Mouse (Mus musculus): Measurements from ENCODE around the gene Ehhadh. TPM values are rescaled to one million over a fixed set of nuclear protein-coding genes. Genes with fewer than 3 reads are reported as not detected.
A peak's percentile ranks its signal among the peaks of the same experiment; 100 is the strongest.
"Not testable (repeated sequence)": the region's sequence is repeated elsewhere in the genome, so short reads cannot be mapped to it uniquely, and the experiment has no call there.

Ehhadh gene
- total RNA-seq, 2 experiments from 2014 or later, result 6.1 to 7.6 TPM

DNA sequence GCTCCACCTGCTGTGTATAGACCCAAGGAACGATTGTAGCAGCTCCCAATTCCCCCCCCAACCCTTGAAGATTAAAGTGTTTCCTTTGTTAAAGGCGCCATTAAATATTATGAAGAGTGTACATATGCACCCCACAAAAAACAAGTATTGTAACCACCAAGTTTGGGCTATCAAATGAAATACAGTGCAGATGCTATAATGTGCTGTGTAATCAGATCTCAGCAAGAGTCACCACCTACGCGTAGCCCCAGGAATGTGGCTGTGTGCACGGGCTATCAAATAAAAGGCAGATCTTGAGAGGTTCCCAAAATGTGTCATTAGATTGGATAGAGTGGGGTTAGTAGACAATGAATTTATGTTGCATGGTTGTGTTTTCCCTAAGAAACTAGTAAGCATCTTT lies 7.5 kb upstream of the Ehhadh start:
- DNase-seq (ENCODE audit: low spot score), result no peak

GRCm38 (mm10) chr16:21794697-21795045 lies 7.1 kb upstream of the Ehhadh start:
- DNase-seq (ENCODE audit: low spot score), result no peak

DNA sequence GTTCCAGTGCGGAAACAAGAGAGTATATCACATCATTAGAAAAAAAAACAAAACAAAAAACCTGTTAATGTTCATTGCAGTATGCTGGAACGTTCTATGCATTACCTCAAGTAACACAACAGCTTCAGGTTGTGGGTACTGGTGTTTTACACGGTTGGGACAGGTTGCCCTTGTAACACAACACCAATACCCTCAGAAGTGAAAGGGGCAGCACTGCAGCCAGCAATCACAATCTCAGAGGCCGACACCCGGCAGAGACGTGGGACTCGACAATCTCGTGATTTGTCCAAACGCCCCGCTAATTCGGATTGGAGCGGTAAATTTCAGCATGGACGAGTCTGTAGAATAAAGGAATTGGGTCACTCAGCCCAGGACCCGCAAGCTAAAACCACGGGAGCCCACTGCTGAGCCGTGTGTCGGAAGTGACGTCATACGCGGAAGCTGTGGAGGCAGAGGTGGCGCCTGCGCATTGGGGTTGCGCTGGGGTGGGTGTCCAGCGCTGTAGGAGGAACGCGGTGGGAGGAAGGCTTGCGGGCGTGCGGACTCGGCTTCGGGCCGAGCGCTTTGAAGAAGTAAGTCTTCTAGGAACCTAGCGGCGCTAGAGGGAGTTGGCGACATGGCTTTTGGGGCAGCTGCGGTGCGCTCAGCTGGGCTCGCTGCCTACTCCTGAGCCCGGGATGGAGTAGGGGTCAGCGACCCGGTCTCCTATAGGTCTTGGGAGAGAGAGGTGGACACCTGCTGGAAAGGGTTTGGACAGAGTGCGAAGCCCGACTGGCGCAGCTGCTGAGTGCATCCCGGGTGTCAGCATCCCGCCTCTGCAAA lies 6.5 kb upstream of the Ehhadh start, which contains the start of gene Map3k13:
Gene Map3k13 (plus strand): TSS at position 472 of the 822 bp plus-strand sequence.
- DNase-seq (ENCODE audit: low spot score), result peak; percentile 92

DNA sequence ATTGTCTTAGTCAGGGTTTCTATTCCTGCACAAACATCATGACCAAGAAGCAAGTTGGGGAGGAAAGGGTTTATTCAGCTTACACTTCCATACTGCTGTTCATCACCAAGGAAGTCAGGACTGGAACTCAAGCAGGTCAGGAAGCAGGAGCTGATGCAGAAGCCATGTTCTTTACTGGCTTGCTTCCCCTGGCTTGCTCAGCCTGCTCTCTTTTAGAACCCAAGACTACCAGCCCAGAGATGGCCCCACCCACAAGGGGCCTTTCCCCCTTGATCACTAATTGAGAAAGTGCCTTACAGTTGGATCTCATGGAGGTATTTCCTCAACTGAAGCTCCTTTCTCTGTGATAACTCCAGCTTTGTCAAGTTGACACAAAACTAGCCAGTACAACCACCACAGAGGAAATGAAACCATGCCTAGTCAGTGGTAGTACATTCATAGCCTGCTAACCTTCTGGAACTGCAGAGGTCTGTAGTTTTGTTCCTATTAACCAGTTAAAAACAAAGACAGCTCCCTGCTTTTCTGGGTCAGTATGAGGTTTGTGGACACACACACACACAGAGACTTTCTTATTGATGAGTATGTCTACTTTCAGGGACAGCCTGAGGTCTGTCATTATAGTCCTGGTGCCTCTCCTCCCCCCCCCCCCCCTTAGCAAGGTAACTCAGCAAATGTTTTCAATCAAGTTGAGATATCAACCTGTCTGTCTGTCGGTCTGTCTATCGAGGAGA lies 5.6 kb upstream of the Ehhadh start:
- not testable (repeated sequence) for DNase-seq (ENCODE audit: low spot score)

GRCm38 (mm10) chr16:21791779-21792178 lies 4.2 kb upstream of the Ehhadh start:
- DNase-seq (ENCODE audit: low spot score), result no peak

DNA sequence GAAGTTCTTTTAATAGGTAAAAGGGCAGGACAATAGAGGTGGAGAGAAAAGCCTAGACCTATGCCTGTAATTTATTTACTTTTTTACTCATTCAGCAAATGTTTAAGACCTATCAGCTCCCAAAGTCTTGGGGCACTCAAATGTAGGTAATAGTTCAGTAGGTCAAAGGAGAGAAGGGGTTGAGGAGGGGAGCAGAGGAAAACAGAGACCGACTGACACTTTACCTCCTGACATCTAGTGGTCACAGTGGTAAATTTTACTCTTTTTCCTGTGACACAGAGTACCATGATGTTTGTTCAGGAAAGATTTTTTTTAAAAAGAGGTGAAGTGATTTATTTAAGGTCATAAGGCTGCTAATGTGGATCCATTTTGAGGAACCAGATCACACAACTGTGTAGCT lies 2.9 kb upstream of the Ehhadh start:
- no peak for DNase-seq (ENCODE audit: low spot score)

DNA sequence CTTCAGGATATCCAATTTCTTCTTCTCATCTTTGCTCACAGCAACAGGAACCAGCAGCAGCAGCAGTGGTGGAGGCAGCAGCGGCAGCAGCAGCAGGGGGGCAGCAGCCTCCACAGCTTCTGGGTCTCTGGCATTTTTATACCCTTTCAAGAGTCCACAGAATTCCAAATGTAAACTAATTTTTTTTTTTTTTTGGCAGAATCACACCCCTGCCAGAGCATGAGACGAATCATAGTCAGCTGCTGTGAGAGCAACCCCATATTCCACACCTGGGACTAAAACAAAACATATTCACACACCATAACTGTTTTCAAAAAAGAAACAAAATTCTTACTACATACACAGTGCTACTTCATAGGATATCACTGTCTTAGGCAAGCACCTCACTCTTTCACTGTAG lies 1.6 kb upstream of the Ehhadh start:
- no peak for DNase-seq (ENCODE audit: low spot score)

DNA sequence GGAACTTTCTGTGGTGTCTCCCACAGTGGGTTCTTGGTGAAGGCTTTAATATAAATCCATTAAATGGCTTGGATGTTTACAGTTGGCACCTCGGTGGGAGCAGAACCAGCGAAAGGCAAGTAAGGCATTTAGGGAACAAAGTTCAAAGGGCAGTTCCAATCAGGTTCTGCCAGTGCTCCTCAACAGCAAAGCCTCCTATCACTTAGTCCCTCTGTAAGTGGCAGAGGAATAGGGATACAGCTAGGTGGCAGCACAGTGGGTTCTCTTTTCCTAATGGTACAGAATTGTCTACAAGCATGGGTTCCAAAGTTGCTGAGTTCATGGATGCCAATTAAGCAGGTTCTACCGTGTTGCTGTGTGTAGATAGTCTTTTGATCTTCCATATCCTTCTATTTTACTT lies 974 bp upstream of the Ehhadh start:
- DNase-seq (ENCODE audit: low spot score), result no peak

- DNase-seq (ENCODE audit: low spot score), result no peak
These were observed 1.3 kb downstream of the Ehhadh start for GRCm38 (mm10) chr16:21786317-21786716.

GRCm38 (mm10) chr16:21785000-21785399 lies 2.6 kb downstream of the Ehhadh start:
- no peak for DNase-seq (ENCODE audit: low spot score)

DNA sequence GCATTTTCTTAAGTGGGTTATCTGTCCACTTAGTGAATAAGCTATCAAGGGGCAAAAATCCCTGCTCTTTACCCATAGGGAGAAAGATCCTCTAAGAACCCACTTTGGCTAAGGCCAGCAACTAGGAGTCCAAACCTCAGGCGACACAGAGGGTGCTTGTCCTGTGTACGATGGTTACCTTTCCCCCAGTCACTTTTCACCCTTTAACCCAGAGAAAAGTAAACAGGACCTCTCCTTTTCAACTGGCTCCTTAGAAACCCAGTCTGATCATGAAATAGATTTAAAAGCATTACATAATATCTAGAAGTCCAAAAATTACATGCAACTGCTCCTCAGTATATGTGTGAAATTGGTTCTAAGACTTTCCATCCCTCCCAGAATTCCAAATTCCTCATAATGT lies 4.8 kb downstream of the Ehhadh start:
- DNase-seq (ENCODE audit: low spot score), result no peak

DNA sequence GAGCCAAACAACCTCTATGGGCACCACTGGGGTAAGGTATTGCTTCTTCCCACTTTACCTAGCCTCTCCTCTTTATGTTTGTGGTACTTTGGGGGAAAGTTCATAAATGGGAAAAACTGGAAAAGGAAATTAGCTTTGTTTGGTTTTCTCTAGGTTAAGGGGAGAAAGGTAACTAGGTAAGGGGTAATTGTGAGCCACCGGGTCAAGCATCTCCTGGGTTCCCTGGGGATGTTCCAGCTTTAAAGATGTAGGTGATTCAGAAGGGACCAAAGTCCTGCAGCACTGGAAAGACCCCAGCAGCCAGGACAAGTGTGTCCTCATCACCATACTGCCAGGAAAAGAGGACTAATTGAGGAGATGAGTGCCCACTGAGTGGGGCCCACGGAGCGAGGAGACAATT lies 5.7 kb downstream of the Ehhadh start:
- DNase-seq (ENCODE audit: low spot score), result no peak

DNA sequence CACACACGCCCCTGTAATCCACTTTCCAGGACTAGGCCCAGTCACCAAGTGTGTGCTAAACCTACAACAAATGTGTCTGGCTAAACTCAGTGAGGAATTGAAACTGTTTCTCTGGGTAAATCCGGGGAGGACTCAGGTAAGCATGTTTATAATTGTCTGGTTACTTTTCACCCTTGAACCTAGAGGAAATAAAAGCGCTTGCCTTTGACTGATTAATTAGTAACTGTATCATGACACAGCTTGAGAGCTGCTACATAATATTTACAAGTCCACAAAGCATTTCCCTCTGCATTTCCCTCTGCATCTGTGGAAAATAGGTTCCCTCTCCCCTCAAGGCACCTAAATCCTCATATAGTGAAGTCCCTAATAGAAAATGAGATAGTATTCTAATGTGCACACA lies 6.3 kb downstream of the Ehhadh start:
- no peak for DNase-seq (ENCODE audit: low spot score)

DNA sequence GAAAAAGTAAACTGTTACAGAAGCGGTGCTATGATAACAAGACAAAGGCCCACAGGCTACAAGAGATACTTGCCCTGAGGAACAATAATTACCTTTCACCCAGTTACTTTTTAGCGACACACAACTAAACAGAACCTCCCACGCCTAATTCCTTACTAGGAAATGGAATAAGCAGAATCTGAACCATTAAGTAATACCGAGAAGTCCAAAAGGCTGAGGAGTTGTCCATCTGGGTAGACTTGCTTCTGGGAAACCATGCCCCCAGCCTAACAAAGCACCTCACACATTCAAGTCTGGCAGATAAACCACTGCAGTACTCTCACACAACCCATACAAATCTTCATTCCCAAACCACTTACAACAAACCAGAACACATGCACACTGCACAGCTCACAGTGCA lies 8.5 kb downstream of the Ehhadh start:
- no peak for DNase-seq (ENCODE audit: low spot score)

DNA sequence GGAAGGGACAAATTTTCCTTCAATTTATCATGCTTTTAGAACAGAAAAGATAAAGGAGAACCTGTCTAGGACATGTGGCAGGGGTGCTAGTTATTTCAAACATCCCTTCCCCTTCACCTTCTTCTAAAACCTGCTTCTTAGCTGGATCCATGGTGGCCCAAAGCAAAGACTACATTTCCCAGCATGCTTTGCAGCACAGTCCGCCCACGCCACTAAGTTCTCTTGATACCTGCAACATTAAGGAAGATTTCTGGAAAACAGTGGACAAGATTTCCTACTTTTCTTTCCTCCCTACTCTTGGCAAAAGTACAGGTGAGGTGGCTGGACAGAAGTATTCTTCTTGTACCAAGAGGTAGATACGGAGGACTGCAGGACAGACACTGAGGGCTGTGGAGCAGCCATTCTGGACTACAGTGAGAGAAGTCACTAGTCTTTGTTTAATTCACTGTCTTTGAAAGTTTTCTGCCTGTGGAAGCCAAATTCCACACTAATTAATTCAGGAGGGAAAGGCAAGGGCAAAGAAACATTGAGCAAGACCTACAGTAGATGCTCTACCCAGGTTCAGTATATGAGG lies 9.2 kb downstream of the Ehhadh start:
- DNase-seq (ENCODE audit: low spot score), result no peak

DNA sequence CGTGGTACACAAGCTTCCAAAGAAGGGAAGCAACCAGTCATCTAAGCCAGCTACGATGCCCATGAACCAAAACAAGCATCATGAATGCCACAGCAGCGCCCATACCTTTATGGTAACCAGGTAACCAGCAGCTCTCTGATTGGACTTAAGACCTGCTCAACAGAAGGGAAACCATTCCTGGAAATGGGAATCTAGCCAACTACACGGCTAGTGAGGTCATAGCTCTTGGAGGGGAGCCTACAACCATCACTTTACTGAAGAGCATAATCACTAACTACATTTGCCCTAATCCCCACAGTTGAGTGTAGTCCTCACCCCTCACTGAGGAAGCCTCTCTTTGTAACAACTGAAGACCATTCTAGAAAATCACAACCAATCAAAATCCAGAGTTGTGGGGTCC lies 12.9 kb downstream of the Ehhadh start:
- no peak for DNase-seq (ENCODE audit: low spot score)

GRCm38 (mm10) chr16:21769667-21770066 lies 17.9 kb downstream of the Ehhadh start:
- no peak for DNase-seq (ENCODE audit: low spot score)

GRCm38 (mm10) chr16:21768255-21768654 lies 19.4 kb downstream of the Ehhadh start:
- DNase-seq (ENCODE audit: low spot score), result no peak

DNA sequence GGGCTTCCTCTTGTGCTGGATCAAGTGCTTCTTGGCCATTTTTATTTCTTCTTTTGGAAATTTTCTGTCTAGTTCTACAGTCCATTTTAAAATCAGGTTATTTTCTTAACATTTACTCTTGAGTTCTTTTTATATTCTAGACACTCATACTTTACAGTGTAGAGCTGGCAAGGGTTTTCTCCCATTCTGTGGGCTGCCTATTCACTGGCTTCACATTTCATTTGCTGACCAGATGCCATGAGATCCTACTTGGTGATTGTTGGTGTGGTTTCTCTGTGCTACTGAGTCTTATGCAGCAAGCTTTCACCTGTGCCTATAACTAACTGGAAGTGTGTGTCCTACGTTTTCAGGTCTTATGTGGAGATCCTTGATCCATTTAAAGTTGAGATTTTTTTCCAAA lies 29.2 kb downstream of the Ehhadh start:
- DNase-seq (ENCODE audit: low spot score), result no peak

- DNase-seq (ENCODE audit: low spot score), result no peak
These were observed 44.2 kb downstream of the Ehhadh start for GRCm38 (mm10) chr16:21743401-21743800.

DNA sequence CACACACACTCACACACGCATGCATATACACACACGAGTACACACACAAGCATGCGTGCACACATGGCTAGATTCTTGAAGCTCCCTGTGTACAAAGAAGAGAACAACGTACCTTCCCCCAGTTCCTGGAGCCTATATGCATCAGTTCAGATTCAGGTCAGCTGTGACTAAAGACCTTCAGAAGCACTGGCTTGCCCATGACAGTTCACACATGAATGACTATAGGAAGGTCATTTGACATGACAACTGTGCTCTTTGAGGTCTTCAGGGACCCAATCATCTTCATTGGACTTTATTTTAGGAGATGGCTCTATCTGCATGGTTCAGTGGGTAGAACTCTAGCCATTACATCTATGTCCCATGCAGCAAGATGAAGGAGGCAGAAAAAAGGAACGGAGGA lies 44.7 kb downstream of the Ehhadh start:
- no peak for DNase-seq (ENCODE audit: low spot score)

DNA sequence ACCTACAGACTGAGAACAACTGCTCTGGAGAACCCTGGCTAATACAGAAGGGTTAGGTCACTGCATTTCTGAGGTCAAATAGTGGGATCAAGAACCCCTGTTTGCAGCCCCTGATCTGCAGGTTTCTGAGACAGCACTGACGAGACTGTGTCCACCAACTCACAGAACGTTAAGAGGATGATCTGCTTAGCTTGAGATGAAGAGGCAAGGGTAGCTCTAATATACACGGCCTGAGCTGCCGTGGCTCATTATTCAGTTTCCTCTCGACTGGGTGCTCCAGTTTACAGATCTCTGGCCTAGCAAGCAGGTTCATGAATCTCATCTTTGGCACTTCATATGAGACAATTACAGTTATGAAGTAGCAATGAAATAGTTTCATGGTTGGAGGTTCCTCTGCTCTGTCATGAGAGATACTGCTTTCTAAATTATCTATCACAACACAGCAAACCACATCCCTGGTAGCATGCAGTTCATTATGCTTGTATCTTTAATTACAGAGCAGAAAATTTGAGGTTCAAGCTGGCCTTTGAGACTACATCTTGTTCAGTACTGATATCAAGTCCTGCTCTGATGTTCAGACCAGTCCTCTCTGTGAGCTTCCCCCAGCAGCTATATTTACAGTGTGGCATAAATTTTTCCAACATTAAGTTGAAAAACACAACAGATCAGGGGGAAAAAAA lies 45.3 kb downstream of the Ehhadh start:
- DNase-seq (ENCODE audit: low spot score), result no peak
